Mouse (Mus musculus): Measurements from ENCODE around the gene Popdc3. TPM values are rescaled to one million over a fixed set of nuclear protein-coding genes. Genes with fewer than 3 reads are reported as not detected.
"Not testable (repeated sequence)": the region's sequence is repeated elsewhere in the genome, so short reads cannot be mapped to it uniquely, and the experiment has no call there.

The Popdc3 gene
- polyA plus RNA-seq, 1 experiment from 2014 or later, result 3.8 TPM

DNA sequence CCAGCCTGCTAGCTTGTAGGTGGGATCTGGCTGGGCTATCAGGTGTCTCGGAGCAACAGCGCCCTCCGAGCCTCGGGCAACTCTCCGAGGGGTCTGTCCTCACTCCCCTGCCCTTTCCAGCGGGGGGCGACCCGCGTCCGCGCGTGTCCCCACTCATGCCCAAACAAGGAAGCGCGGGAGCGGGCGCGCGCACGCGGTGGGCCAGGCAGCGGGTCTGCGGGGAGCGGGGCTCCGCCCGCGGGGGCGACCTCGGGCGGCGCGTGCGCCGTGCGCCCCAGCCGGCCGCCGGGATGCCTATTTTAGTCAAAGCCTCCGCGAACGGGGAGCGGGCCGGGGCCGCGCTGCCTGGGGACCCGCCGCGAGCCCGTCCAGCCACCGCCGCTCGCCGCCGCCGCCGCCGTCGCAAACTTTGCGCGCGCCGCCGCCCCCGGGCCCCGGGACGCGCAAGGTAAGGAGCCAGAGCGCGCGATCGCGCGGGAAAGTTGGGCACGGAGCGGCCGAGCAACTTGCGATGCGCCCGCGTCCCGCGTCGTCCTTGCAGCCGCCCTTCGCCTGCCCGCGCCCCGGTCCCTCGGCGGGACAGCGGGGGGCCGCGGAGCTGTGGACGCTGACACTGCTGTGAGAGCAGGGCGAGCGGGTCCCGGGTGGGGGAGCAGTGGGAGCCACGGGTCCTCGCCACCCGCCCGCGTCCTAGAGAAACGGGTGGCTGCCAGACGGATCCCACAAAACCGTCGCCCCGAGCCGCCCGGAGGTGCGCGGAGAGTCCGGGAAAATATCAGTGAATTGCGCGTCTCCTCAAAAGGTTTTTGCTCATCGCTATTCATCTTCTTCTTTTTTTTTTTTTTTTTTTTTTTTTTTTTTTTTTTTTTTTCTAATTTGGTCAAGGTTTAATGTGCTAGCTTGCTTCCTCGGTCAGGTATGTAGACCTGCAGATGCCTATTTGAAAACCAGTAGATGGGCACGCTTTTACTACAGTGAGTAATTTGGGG, 157.8 kb downstream of the Popdc3 start, which contains the start of gene Bves:
Bves (plus strand) TSS at position 339 of the 989 bp plus-strand sequence.
- 5% methylated on average over 54 of the region's 116 CpGs for WGBS
- ATAC-seq (ENCODE audit: low read depth), result peak; percentile 78
- no peak within 1 kb of the TSS for H3K27ac ChIP-seq (replicated peaks; ENCODE audit: low read depth, low read length)

DNA sequence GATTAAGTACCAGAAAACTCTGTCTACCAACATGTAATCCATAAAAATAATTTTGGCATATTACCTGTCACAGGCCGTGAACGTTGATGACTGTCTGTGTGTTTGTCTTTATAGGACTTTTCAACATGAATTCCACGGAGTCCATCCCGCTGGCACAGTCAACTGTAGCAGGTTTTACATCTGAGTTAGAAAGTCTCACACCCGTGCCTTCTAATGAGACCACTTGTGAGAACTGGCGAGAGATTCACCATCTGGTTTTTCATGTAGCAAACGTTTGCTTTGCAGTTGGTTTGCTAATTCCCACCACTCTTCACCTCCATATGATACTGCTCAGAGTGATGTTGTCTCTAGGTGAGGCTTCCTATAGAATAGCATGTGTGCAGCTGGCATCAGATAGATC, 161.2 kb downstream of the Popdc3 start:
- Histone ChIP-seq H3K36me3 (ENCODE audit: control insufficient read depth, insufficient read depth, low read length) (no peaks in the 10 kb centered on the region), H3K4me3 (ENCODE audit: low read depth, low read length) (no peak overlapping the region), H3K4me1 (ENCODE audit: control insufficient read depth, insufficient read depth, low read length) (no peaks in the 10 kb centered on the region), H3K27ac (replicated peaks; ENCODE audit: low read depth, low read length) (no peak overlapping the region), H3K9ac (ENCODE audit: low read depth, low read length) (no peak overlapping the region), H3K27me3 (replicated peaks; ENCODE audit: control insufficient read depth, insufficient read depth, low read length) (peaks cover 21% of the 10 kb centered on the region), H3K9me3 (ENCODE audit: control insufficient read depth, low read length) (no peaks in the 10 kb centered on the region), H3K4me2 (ENCODE audit: low read depth, low read length) (no peak overlapping the region)
- DNase-seq (ENCODE audit: low spot score) (no peak), ATAC-seq (ENCODE audit: low read depth) (no peak)
- WGBS, result 77% methylated on average over 7 of the region's 7 CpGs

More for the DNA sequence above, 157.8 kb downstream of the Popdc3 start, which contains the start of gene Bves:
- peak; percentile 66 for DNase-seq (ENCODE audit: low spot score)
- Histone ChIP-seq H3K9ac (ENCODE audit: low read depth, low read length) (peak within 1 kb of the TSS; percentile 74), H3K4me2 (ENCODE audit: low read depth, low read length) (peak within 1 kb of the TSS; percentile 96), H3K9me3 (ENCODE audit: control insufficient read depth, low read length) (no peaks in the 10 kb centered on the region), H3K4me3 (ENCODE audit: low read depth, low read length) (peak within 1 kb of the TSS; percentile 70), H3K4me1 (ENCODE audit: control insufficient read depth, insufficient read depth, low read length) (no peaks in the 10 kb centered on the region), H3K27me3 (replicated peaks; ENCODE audit: control insufficient read depth, insufficient read depth, low read length) (peaks cover 30% of the 10 kb centered on the region), H3K36me3 (ENCODE audit: control insufficient read depth, insufficient read depth, low read length) (no peaks in the 10 kb centered on the region)

DNA sequence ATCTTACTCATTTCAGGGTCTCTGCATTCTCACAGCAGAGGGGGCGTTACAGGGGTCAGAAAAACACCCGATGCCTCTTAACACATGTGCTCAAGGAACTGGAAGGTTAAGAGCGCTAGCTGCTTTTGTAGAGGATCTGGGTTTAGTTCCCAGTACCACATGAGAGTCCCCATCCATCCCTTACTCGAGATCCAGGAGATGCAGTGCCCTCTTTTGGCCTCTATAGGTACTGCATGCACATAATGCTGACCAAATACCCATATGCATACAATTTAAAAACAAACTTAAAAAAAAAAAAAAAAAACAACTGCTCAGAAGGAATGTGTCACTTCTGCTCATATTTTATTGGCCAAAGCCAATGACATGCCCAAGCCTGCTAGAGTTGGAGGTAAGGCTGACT, 166.5 kb downstream of the Popdc3 start:
- Histone ChIP-seq H3K27ac (replicated peaks; ENCODE audit: low read depth, low read length) (no peak overlapping the region), H3K36me3 (ENCODE audit: control insufficient read depth, insufficient read depth, low read length) (no peaks in the 10 kb centered on the region), H3K4me1 (ENCODE audit: control insufficient read depth, insufficient read depth, low read length) (no peaks in the 10 kb centered on the region), H3K27me3 (replicated peaks; ENCODE audit: control insufficient read depth, insufficient read depth, low read length) (no peaks in the 10 kb centered on the region), H3K9ac (ENCODE audit: low read depth, low read length) (no peak overlapping the region), H3K9me3 (ENCODE audit: control insufficient read depth, low read length) (no peaks in the 10 kb centered on the region), H3K4me3 (ENCODE audit: low read depth, low read length) (no peak overlapping the region), H3K4me2 (ENCODE audit: low read depth, low read length) (no peak overlapping the region)
- 85% methylated on average over 4 of the region's 4 CpGs for WGBS
- DNase-seq (ENCODE audit: low spot score) (no peak), ATAC-seq (ENCODE audit: low read depth) (no peak)

DNA sequence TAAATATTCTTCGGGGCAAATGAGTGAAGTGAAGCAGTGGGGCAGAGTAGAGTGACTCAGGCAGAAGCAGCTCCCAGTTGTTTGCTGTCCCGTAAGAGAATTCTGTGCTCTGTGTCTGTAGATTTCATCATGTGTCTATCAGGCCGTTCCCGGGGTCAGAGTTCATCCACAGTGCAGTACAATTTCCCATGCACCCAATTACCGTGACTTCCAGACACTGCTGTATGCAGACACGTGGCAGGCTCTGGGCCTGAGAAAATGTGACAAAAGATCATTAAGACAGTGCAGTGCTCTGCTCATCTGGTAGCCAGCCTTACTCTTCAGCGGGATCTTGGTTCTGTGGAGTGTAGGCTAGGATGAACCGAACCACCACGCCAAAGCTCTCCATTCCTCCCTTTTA, 167.3 kb downstream of the Popdc3 start:
- WGBS, result 66% methylated on average over 9 of the region's 9 CpGs
- no peak for DNase-seq (ENCODE audit: low spot score)
- ATAC-seq (ENCODE audit: low read depth), result no peak

DNA sequence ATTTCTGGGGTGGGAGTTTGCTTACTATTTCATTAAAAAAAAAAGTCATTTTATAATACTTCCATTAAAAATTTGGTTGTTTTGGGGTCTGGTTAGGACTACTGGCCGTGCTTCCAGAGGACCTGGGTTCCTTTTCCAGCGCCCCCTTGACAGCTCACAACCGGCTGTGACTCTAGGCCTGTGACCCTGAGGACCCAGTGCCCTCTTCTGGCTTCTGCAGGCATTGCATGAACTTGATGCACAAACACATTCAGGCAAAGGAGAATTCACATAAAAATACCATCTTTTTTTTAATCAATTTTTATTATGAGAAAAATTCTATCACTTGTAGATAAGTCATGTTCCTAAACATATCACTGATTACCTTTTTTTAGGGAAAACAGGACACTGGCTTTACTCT, 170.2 kb downstream of the Popdc3 start:
- H3K9ac ChIP-seq (ENCODE audit: low read depth, low read length); DNase-seq (ENCODE audit: low spot score); H3K36me3 ChIP-seq (ENCODE audit: control insufficient read depth, insufficient read depth, low read length); H3K27me3 ChIP-seq (replicated peaks; ENCODE audit: control insufficient read depth, insufficient read depth, low read length); H3K4me2 ChIP-seq (ENCODE audit: low read depth, low read length); H3K27ac ChIP-seq (replicated peaks; ENCODE audit: low read depth, low read length); ATAC-seq (ENCODE audit: low read depth); H3K4me1 ChIP-seq (ENCODE audit: control insufficient read depth, insufficient read depth, low read length); H3K9me3 ChIP-seq (ENCODE audit: control insufficient read depth, low read length); H3K4me3 ChIP-seq (ENCODE audit: low read depth, low read length): not testable (repeated sequence)
- WGBS, result 82% methylated on average over 3 of the region's 3 CpGs

More for the DNA sequence above, 167.3 kb downstream of the Popdc3 start:
- no peaks in the 10 kb centered on the region for H3K4me1 ChIP-seq (ENCODE audit: control insufficient read depth, insufficient read depth, low read length)
- no peak overlapping the region for H3K9ac ChIP-seq (ENCODE audit: low read depth, low read length)
- no peaks in the 10 kb centered on the region for H3K27me3 ChIP-seq (replicated peaks; ENCODE audit: control insufficient read depth, insufficient read depth, low read length)
- no peak overlapping the region for H3K4me2 ChIP-seq (ENCODE audit: low read depth, low read length)
- H3K9me3 ChIP-seq (ENCODE audit: control insufficient read depth, low read length), result no peaks in the 10 kb centered on the region
- no peaks in the 10 kb centered on the region for H3K36me3 ChIP-seq (ENCODE audit: control insufficient read depth, insufficient read depth, low read length)
- no peak overlapping the region for H3K27ac ChIP-seq (replicated peaks; ENCODE audit: low read depth, low read length)
- H3K4me3 ChIP-seq (ENCODE audit: low read depth, low read length), result no peak overlapping the region

DNA sequence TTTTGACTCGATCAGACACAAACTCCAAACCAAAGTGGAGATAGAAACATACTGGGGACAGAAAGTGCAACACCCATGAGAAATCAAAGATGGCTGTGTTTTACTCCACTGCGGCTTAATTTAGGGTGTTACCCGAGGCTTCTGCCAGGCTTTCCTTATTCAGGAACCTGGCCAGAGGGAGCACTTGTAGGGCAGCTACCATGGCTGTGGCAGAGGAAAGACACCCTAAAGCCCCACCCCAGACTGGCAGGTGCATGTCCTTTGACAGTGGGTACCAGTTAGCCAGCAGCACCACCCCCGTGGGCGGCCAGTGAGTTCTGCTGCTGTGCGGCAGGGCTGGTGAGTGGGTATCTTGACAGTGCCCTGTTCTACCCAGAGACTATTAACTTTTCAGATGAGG, 178.2 kb downstream of the Popdc3 start:
- DNase-seq (ENCODE audit: low spot score), result no peak
- Histone ChIP-seq H3K4me3 (ENCODE audit: low read depth, low read length) (no peak overlapping the region), H3K9ac (ENCODE audit: low read depth, low read length) (no peak overlapping the region), H3K9me3 (ENCODE audit: control insufficient read depth, low read length) (no peaks in the 10 kb centered on the region), H3K4me2 (ENCODE audit: low read depth, low read length) (no peak overlapping the region), H3K36me3 (ENCODE audit: control insufficient read depth, insufficient read depth, low read length) (no peaks in the 10 kb centered on the region), H3K27ac (replicated peaks; ENCODE audit: low read depth, low read length) (no peak overlapping the region), H3K4me1 (ENCODE audit: control insufficient read depth, insufficient read depth, low read length) (no peaks in the 10 kb centered on the region), H3K27me3 (replicated peaks; ENCODE audit: control insufficient read depth, insufficient read depth, low read length) (no peaks in the 10 kb centered on the region)
- no peak for ATAC-seq (ENCODE audit: low read depth)
- 87% methylated on average over 6 of the region's 6 CpGs for WGBS

DNA sequence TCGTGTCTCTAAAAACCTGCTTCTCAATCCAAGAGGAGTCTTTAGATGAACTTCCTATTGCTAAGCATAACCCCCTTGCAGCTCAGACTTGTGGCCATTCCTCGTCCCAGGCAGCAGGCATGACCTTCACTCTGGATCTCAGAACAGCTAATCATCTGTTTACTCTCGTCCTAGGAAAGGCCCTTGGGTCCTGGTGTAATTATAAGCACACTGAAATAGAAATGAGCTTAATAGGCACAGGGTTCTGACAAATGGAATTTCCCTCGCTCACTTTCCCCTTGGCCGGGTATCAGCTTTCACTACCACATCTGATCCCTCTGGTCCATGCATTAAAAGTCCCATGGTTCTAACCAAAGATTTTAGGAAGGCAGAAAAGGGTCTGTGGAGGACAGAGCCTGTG, 185.5 kb downstream of the Popdc3 start:
- no peak overlapping the region for H3K27ac ChIP-seq (replicated peaks; ENCODE audit: low read depth, low read length)
- no peaks in the 10 kb centered on the region for H3K27me3 ChIP-seq (replicated peaks; ENCODE audit: control insufficient read depth, insufficient read depth, low read length)
- no peaks in the 10 kb centered on the region for H3K9me3 ChIP-seq (ENCODE audit: control insufficient read depth, low read length)
- H3K36me3 ChIP-seq (ENCODE audit: control insufficient read depth, insufficient read depth, low read length), result no peaks in the 10 kb centered on the region
- H3K9ac ChIP-seq (ENCODE audit: low read depth, low read length), result no peak overlapping the region
- 15% methylated on average over 5 of the region's 5 CpGs for WGBS
- H3K4me1 ChIP-seq (ENCODE audit: control insufficient read depth, insufficient read depth, low read length), result no peaks in the 10 kb centered on the region
- ATAC-seq (ENCODE audit: low read depth) (0 out of 2 replicates have a peak, but pooled peaks have one; percentile 37), DNase-seq (ENCODE audit: low spot score) (peak; percentile 18)
- H3K4me2 ChIP-seq (ENCODE audit: low read depth, low read length), result no peak overlapping the region
- no peak overlapping the region for H3K4me3 ChIP-seq (ENCODE audit: low read depth, low read length)

DNA sequence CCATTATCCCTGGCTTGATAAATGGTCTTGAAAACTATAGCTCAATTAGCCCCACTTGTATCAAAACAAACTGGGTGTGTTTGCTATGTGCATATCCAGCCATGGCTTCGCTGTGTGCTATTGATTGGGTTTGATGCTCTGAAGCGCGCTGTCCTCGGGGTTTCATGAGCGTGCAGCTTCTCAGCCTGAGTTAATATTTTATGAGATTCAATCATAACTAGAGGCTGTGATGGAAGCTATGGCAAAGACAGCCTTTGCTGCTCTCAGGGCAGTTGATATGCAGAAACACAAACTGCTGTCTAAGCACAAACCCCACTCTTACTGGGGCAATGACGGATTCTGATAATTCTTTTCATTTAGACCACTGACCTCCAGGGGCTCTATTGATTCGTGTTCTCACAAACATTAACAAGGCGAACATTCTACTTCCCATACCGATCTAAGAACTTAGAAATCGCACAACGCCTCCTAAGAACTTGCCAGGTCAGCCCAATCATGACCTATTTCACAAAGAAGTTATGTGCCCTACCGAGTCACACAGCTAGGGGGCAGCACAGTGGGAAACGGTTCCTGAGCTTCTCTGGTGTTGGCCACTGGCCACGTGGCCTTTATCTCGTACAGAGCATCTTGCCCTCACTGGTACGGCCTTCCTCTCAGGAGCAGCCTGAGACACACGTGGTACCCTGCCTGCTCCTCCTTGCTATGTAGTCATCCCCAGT, 189.2 kb downstream of the Popdc3 start:
- H3K9ac ChIP-seq (ENCODE audit: low read depth, low read length), result no peak overlapping the region
- no peak overlapping the region for H3K27ac ChIP-seq (replicated peaks; ENCODE audit: low read depth, low read length)
- ATAC-seq (ENCODE audit: low read depth) (no peak), DNase-seq (ENCODE audit: low spot score) (no peak)
- WGBS, result 89% methylated on average over 17 of the region's 17 CpGs
- H3K36me3 ChIP-seq (ENCODE audit: control insufficient read depth, insufficient read depth, low read length), result no peaks in the 10 kb centered on the region
- no peaks in the 10 kb centered on the region for H3K9me3 ChIP-seq (ENCODE audit: control insufficient read depth, low read length)
- H3K4me2 ChIP-seq (ENCODE audit: low read depth, low read length), result no peak overlapping the region
- no peaks in the 10 kb centered on the region for H3K27me3 ChIP-seq (replicated peaks; ENCODE audit: control insufficient read depth, insufficient read depth, low read length)
- H3K4me3 ChIP-seq (ENCODE audit: low read depth, low read length), result no peak overlapping the region
- no peaks in the 10 kb centered on the region for H3K4me1 ChIP-seq (ENCODE audit: control insufficient read depth, insufficient read depth, low read length)

Data from embryonic facial prominence, embryonic 14.5 days (tissue).